Mouse (Mus musculus) ES-E14 (cell line): ENCODE data around the gene Dnajb12.

ENCODE experiments used
- CHD2 ChIP-seq: IDR thresholded peaks from 2 replicates; pipeline ENCODE4 v1.6.1; 2014; ENCODE audit warnings: mild to moderate bottlenecking, low read depth, low read length, inconsistent platforms
- HCFC1 ChIP-seq: IDR thresholded peaks from 2 replicates; pipeline ENCODE4 v1.6.1; 2012; ENCODE audit warnings: low read length, inconsistent platforms, borderline replicate concordance; ENCODE audit not compliant: insufficient read depth
- MAFK ChIP-seq: IDR thresholded peaks from 2 replicates; pipeline ENCODE4 v1.6.1; 2014; ENCODE audit warnings: mild to moderate bottlenecking, low read depth, low read length, inconsistent platforms; ENCODE audit not compliant: insufficient read depth
- ZC3H11A ChIP-seq: IDR thresholded peaks from 2 replicates; pipeline ENCODE4 v1.6.1; 2012; ENCODE audit warnings: low read depth, mild to moderate bottlenecking, inconsistent platforms, low read length, borderline replicate concordance

DNA sequence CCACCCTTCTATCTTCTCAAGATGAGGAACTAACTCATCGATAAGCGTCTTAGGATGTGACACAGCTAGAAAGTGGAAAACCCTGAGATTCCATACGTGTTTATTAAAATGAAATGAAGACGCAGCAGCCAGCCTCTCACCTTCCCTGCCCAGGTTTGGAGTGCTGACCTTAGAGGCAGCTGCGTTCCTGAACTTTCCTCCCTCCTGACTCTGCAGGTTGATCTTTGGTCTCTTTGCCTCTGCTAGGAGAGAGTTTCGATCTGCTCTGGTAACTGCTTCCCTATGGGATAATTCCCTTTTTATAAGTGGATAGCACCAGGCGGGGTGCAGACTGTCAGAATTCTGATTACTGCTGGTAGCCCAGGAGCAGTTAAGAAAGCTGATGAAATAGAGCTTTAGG is 1.5 kb downstream of the Dnajb12 start:
- TF ChIP-seq ZC3H11A (no peak), CHD2 (no peak), MAFK (no peak), HCFC1 (no peak)
